Mouse (Mus musculus) testis, adult 2 months (tissue): Measurements from ENCODE around the gene Hist1h4j. TPM values are rescaled to one million over a fixed set of nuclear protein-coding genes. Genes with fewer than 3 reads are reported as not detected.
"Not testable (repeated sequence)": the region's sequence is repeated elsewhere in the genome, so short reads cannot be mapped to it uniquely, and the experiment has no call there.

Experiments used
- H3K27ac ChIP-seq: fragments of 200-500 bp; 2 replicates; pipeline ENCODE4 v1.5.1; 2012; ENCODE audit warnings: low read depth, low read length; ENCODE audit not compliant: control insufficient read depth, insufficient read depth
- H3K27me3 ChIP-seq: fragments of 200-500 bp; 2 replicates; pipeline ENCODE4 v1.6.1; 2012; ENCODE audit warnings: mild to moderate bottlenecking, low read length, moderate library complexity; ENCODE audit not compliant: control insufficient read depth, insufficient read depth
- H3K36me3 ChIP-seq: fragments of 200-500 bp; 2 replicates; pipeline ENCODE4 v1.6.1; 2012; ENCODE audit warnings: mild to moderate bottlenecking, low read length; ENCODE audit not compliant: control insufficient read depth, insufficient read depth
- H3K4me1 ChIP-seq: fragments of 200-500 bp; 2 replicates; pipeline ENCODE4 v1.6.1; 2012; ENCODE audit warnings: low read length; ENCODE audit not compliant: control insufficient read depth, insufficient read depth
- H3K4me3 ChIP-seq: fragments of 200-500 bp; 2 replicates; pipeline ENCODE4 v1.5.1; 2012; ENCODE audit warnings: low read depth, mild to moderate bottlenecking, low read length, moderate library complexity, mixed read lengths; ENCODE audit not compliant: control insufficient read depth
- CTCF ChIP-seq: fragments of 200-500 bp; IDR thresholded peaks from 2 replicates; pipeline ENCODE4 v1.5.1; 2012; ENCODE audit warnings: low read depth, mild to moderate bottlenecking, inconsistent platforms, low read length, moderate library complexity; ENCODE audit not compliant: control insufficient read depth, insufficient read depth, insufficient replicate concordance
- POLR2A ChIP-seq: fragments of 200-500 bp; IDR thresholded peaks from 2 replicates; pipeline ENCODE4 v1.6.1; 2012; ENCODE audit warnings: low read depth, mild to moderate bottlenecking, inconsistent platforms, low read length, moderate library complexity; ENCODE audit not compliant: control insufficient read depth
- polyA plus RNA-seq: library from polyadenylated mRNA; depleted of rRNA; stranded (reverse); fragments of >200 nt; gene quantifications from 2 replicates; pipeline ENCODE4 v1.2.3, GENCODE M21; 2012

The Hist1h4j gene
- polyA plus RNA-seq, 1 experiment, result 6.1 TPM

DNA sequence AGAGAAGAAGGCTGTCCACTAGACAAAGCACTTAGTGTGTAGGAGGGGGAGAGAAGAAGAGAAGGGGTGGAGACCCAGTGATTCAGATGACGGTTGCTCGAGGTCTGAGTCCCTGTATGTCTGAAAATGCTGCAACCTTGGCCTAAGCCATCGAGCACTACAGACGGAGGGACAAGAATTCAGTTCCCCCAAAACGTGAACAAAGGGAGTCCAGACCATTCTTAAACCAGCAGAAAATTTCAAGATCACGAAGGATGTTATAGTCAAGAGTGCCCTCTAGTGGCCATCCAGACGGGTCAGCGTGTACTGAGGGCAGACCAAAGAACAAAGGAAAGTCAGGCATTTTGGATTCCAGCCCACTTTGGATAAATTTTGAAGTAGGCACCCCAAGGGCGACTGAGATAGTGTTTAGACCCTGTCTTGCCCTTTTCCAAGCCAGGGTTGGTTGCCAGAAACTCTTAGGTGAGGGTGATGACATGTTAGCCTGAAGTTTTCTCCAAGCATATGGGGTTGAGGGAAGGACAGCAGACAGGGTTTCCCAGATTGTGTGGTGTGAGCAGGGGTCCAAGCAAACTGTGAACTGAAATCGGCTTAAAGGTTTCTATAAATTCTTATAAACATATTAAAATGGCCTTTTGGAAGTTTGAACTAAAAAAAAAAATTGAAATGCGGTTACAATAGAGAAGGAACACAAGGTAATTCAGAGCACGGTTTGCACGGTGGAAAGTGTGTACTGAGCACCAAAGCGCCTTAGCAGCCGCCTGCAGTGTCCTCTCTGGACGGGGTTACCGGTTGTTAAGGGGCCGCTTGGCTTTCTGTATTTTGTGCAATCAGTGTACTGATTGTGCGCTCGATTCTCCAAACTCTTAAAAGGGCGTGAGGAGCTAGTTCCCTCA is 606 bp upstream of the Hist1h4j start:
- no peak for TF ChIP-seq POLR2A
- peak; percentile 29; the same call in 1 of the 2 replicates for TF ChIP-seq CTCF
- Histone ChIP-seq H3K36me3 (no peaks in the 10 kb centered on the region), H3K27me3 (no peaks in the 10 kb centered on the region), H3K4me3 (peak overlapping the region; percentile 63), H3K4me1 (peaks cover 4% of the 10 kb centered on the region), H3K27ac (peak overlapping the region; percentile 80)

DNA sequence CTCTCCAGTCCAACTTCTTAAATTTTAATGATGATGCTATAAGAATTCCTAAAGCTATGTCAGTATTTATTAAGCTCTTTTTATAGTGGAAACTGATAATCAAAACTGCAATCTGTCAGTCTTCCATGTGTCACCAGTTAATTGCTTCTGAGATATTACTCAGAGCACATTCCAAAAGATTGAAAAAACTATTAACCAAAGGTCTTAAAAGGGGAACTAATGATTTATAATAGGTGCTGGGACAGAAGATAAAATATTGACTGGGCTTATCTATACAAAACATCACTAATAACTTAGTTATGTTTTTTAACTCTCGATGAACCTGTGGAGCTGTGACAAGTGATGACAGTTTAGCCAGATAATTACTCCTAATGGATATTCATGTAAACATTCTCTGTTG is 10.1 kb downstream of the Hist1h4j start:
- Histone ChIP-seq H3K36me3 (no peaks in the 10 kb centered on the region), H3K4me1 (no peaks in the 10 kb centered on the region), H3K4me3 (no peak overlapping the region), H3K27me3 (no peaks in the 10 kb centered on the region), H3K27ac (no peak overlapping the region)
- TF ChIP-seq POLR2A (no peak), CTCF (no peak)

DNA sequence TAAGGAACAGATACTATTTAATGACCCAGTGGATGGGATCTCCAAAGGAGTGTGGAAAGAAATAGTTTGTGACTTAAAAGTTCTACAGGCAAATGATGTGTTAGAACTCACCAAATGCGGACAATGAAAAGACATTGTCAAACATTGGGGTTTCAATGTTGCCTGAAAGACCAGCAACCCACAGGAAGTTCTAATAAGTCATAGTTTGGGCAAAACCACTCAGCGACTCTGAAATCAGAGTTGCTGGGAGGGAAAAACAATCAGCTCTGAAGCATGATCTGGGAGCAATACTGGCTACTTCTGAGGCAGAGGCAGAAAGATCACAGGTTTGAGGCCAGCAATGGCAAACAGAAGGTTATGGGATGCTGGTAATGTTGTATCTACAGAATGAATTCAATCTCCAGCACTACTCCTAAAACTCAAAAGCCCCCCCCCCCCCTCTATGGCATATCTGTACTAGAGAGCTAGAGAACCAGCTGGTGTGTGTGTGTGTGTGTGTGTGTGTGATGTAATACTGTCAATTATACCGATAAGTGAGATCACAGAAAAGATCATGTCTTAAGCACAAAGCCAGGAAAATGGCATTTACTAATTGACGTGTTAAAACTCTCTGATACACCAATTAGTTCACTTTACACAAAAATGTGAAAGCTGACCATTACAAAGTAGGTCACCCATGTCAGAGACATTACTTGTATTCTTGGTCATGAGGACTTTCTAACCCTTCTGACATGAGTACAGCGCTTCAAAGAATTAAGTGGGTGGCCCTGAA is 14.7 kb downstream of the Hist1h4j start:
- H3K27me3 ChIP-seq, result no peaks in the 10 kb centered on the region
- no peak overlapping the region for H3K4me3 ChIP-seq
- H3K27ac ChIP-seq, result peak overlapping the region; percentile 25
- no peak for TF ChIP-seq CTCF
- TF ChIP-seq POLR2A, result no peak
- H3K36me3 ChIP-seq, result no peaks in the 10 kb centered on the region
- H3K4me1 ChIP-seq, result peaks cover 3% of the 10 kb centered on the region

DNA sequence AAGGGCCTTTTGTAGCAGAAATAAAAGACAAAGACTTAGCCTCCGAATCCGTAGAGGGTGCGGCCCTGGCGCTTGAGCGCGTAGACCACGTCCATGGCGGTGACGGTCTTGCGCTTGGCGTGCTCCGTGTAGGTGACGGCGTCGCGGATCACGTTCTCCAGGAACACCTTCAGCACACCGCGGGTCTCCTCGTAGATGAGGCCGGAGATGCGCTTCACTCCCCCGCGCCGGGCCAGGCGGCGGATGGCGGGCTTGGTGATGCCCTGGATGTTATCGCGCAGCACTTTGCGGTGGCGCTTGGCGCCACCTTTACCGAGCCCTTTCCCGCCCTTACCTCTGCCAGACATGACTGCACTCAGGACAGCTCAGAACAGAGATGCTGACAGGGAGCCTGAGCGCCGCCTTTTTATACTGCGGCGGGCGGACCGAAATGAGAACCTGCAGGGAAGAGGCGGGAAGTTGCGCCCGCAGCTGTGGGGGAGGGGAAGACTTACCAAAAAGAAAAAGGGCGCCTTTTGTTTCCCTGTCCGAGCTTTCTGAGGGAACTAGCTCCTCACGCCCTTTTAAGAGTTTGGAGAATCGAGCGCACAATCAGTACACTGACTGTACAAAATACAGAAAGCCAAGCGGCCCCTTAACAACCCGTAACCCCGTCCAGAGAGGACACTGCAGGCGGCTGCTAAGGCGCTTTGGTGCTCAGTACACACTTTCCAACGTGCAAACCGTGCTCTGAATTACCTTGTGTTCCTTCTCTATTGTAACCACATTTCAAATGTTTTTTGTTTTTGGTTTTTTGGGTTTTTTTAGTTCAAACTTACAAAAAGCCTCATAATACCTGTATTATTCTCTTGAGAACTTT is 15.5 kb downstream of the Hist1h4j start, which contains the start of gene Hist1h4k:
Hist1h4k (minus strand) TSS at position 347 of the 859 bp plus-strand sequence.
- Histone ChIP-seq H3K27ac (peak within 1 kb of the TSS; percentile 65), H3K4me3 (peak within 1 kb of the TSS; percentile 42)
- peak; percentile 74 for TF ChIP-seq POLR2A
- not testable (repeated sequence) for H3K36me3 ChIP-seq, H3K27me3 ChIP-seq, H3K4me1 ChIP-seq

DNA sequence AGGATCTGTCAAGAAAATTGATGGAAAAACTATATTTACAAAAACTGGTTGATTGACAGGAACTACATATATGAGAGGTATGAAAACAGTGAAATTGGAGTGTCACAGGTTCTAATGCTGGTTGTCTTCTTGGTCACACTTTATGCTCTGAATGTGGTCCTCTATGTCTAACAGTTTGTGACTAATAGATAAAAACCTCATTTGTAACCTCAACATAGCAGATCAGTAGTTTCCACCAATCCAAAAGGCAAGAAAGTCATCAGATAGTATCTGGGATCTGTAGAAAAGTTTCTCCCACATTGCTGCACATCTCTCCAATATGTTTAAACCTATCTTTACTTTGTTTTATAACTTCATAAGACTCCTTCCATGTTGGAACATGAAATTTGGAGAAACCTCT is 16.6 kb downstream of the Hist1h4j start:
- Histone ChIP-seq H3K4me3 (no peak overlapping the region), H3K27me3 (no peaks in the 10 kb centered on the region), H3K27ac (no peak overlapping the region), H3K4me1 (peaks cover 3% of the 10 kb centered on the region), H3K36me3 (no peaks in the 10 kb centered on the region)
- TF ChIP-seq CTCF, result no peak
- TF ChIP-seq POLR2A, result no peak

DNA sequence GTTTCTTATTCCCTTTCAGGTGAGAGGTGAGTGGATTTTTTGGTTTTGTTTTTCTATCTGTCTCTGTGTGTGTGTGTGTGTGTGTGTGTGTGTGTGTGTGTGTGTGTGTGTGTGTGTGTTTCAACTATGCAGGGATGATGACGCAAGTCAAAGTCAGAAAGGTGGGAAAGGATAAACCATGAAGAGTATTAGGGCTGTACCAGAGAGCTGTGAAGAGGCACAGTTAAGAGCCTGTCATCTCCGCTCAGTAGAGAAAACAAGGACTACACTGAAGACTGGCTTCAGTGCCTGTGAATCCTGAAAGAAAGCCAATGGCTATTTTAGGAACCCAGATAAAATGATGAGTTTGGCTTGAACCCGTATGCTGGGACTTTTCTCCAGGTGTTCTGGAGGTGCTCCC is 17.0 kb downstream of the Hist1h4j start:
- Histone ChIP-seq H3K27ac (no peak overlapping the region), H3K27me3 (no peaks in the 10 kb centered on the region), H3K36me3 (no peaks in the 10 kb centered on the region), H3K4me1 (peaks cover 3% of the 10 kb centered on the region), H3K4me3 (no peak overlapping the region)
- TF ChIP-seq CTCF (no peak), POLR2A (no peak)
